Mouse (Mus musculus): ENCODE data around the gene Skil.

DNA sequence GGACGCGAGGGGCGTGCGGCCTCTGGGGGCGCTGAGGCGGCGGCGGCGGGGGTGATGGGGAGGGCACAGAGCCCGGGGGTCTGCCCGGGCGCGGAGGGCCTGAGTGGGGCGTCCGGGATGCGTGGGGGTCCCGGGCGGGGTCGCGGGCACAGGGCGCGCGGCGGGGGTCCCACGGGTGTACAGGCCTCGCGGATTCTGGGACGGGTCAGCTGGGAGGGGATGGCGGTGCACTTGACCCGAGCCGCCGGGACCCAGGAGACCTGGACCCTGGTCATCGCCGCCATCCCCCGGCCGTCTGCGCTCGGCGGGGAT lies 277 bp downstream of the Skil start:
- TF ChIP-seq CTCF (IDR thresholded peaks at IDR 0.05; ENCODE audit: borderline replicate concordance, insufficient read depth, low read depth, low read length) (no peak), POLR2A (IDR thresholded peaks at IDR 0.05; ENCODE audit: borderline replicate concordance, insufficient read depth, low read length) (no peak)
